Mouse (Mus musculus): ENCODE data around the gene 1700001K19Rik. TPM values are rescaled to one million over a fixed set of nuclear protein-coding genes. Genes with fewer than 3 reads are reported as not detected.
"Not testable (repeated sequence)": the region's sequence is repeated elsewhere in the genome, so short reads cannot be mapped to it uniquely, and the experiment has no call there.

1700001K19Rik gene
- polyA plus RNA-seq, 1 experiment, result not detected

- TF ChIP-seq CTCF (IDR thresholded peaks at IDR 0.05; ENCODE audit: borderline replicate concordance, extremely low read depth, insufficient read depth, insufficient read length) (no peak), POLR2A (IDR thresholded peaks at IDR 0.05; ENCODE audit: borderline replicate concordance, extremely low read depth, insufficient read depth, insufficient read length, poor library complexity, severe bottlenecking) (no peak)
- DNase-seq (ENCODE audit: low read depth), result no peak
These were observed 21.3 kb upstream of the 1700001K19Rik start for GRCm38 (mm10) chr12:110703682-110704081.

- DNase-seq (ENCODE audit: low read depth), result peak; percentile 90
- peak; percentile 99 for TF ChIP-seq CTCF (IDR thresholded peaks at IDR 0.05; ENCODE audit: borderline replicate concordance, extremely low read depth, insufficient read depth, insufficient read length)
- TF ChIP-seq POLR2A (IDR thresholded peaks at IDR 0.05; ENCODE audit: borderline replicate concordance, extremely low read depth, insufficient read depth, insufficient read length, poor library complexity, severe bottlenecking), result no peak
These were observed 20.6 kb upstream of the 1700001K19Rik start for GRCm38 (mm10) chr12:110703008-110703471.

- DNase-seq (ENCODE audit: low read depth), result no peak
- TF ChIP-seq CTCF (IDR thresholded peaks at IDR 0.05; ENCODE audit: borderline replicate concordance, extremely low read depth, insufficient read depth, insufficient read length) (no peak), POLR2A (IDR thresholded peaks at IDR 0.05; ENCODE audit: borderline replicate concordance, extremely low read depth, insufficient read depth, insufficient read length, poor library complexity, severe bottlenecking) (no peak)
These were observed 20.1 kb upstream of the 1700001K19Rik start, which contains the start of gene Hsp90aa1 for GRCm38 (mm10) chr12:110702556-110702955. Hsp90aa1 (minus strand) TSS chr12:110702728.

DNA sequence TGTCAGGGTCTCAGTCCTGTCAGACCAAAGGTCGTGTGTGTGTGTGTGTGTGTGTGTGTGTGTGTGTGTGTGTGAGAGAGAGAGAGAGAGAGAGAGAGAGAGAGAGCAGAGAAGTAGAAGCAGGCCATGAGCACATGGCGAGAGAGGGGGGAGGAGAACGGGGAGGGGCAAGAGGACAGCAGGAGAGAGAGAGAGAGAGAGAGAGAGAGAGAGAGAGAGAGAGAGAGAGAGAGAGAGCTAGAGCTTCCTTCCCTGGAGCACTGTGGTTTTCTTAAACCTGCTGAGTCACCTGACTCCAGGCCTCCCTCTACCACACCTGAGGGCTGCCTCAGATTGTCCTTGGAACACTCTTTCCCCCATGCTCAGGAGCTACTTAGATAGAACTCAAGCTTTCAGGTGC, 18.9 kb upstream of the 1700001K19Rik start:
- not testable (repeated sequence) for DNase-seq (ENCODE audit: low read depth)

DNA sequence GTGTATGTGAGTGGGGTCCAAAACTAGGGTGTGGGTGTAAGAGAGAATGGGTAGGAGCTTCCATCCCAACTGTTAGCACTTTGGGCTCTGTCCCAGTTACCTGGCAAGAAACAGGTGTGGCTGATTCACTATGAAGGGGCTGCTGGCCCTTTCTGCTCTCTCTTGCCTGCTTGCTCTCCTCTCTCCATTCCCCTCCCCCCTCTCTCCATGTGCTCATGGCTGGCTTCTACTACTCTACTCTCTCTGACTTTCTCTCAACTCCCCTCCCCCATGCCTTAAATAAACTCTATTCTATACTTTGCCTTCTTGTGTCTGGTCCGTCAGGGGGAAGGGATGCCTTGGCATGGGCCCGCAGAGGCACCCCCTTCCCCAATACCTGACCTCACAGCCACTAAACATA, 18.3 kb upstream of the 1700001K19Rik start:
- DNase-seq (ENCODE audit: low read depth), result no peak
- no peak for TF ChIP-seq CTCF (IDR thresholded peaks at IDR 0.05; ENCODE audit: borderline replicate concordance, extremely low read depth, insufficient read depth, insufficient read length)
- TF ChIP-seq POLR2A (IDR thresholded peaks at IDR 0.05; ENCODE audit: borderline replicate concordance, extremely low read depth, insufficient read depth, insufficient read length, poor library complexity, severe bottlenecking), result no peak

- DNase-seq (ENCODE audit: low read depth), result no peak
- TF ChIP-seq CTCF (IDR thresholded peaks at IDR 0.05; ENCODE audit: borderline replicate concordance, extremely low read depth, insufficient read depth, insufficient read length), result no peak
- TF ChIP-seq POLR2A (IDR thresholded peaks at IDR 0.05; ENCODE audit: borderline replicate concordance, extremely low read depth, insufficient read depth, insufficient read length, poor library complexity, severe bottlenecking), result no peak
These were observed 16.7 kb upstream of the 1700001K19Rik start for GRCm38 (mm10) chr12:110699171-110699547.

GRCm38 (mm10) chr12:110698523-110699170, 16.2 kb upstream of the 1700001K19Rik start:
- no peak for TF ChIP-seq POLR2A (IDR thresholded peaks at IDR 0.05; ENCODE audit: borderline replicate concordance, extremely low read depth, insufficient read depth, insufficient read length, poor library complexity, severe bottlenecking)
- TF ChIP-seq CTCF (IDR thresholded peaks at IDR 0.05; ENCODE audit: borderline replicate concordance, extremely low read depth, insufficient read depth, insufficient read length), result no peak
- no peak for DNase-seq (ENCODE audit: low read depth)

DNA sequence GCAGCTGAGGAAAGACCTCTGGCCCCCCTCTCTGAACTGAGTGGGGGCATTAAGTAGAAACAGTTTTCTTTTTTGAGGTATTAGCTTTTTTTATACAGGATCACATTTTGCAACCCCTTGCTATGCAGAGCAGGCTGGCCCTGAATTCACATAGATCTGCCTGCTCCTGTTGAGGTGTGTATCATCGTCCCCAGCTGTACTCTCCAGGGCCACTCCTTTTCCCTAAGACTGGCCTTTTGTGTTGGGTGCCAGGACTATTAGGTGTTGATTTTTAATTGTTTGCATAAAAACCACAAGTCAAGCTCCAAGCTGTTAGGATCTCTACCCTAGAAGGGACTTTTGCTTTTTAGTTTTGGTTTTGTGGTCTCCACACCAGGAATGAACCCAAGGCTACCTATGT, 15.7 kb upstream of the 1700001K19Rik start:
- DNase-seq (ENCODE audit: low read depth), result no peak
- TF ChIP-seq POLR2A (IDR thresholded peaks at IDR 0.05; ENCODE audit: borderline replicate concordance, extremely low read depth, insufficient read depth, insufficient read length, poor library complexity, severe bottlenecking), result no peak
- TF ChIP-seq CTCF (IDR thresholded peaks at IDR 0.05; ENCODE audit: borderline replicate concordance, extremely low read depth, insufficient read depth, insufficient read length), result no peak

DNA sequence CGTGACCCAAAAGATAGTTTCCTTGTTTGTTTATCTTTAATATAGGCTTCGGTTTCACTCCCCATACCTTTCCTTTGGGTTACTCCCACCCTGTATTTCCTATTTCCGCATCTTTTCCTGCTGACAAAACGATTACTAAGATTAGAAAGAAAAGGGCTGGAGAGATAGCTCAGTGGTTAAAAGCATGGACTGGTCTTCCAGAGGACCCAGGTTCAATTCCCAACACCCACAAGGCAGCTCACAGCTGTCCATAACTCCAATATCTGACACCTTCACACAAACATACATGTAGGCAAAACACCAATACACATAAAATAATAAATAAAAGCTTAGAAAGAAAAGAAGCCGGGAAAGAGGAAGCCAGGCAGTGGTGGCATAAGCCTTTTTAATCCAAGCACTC, 15.0 kb upstream of the 1700001K19Rik start:
- DNase-seq (ENCODE audit: low read depth), result no peak

DNA sequence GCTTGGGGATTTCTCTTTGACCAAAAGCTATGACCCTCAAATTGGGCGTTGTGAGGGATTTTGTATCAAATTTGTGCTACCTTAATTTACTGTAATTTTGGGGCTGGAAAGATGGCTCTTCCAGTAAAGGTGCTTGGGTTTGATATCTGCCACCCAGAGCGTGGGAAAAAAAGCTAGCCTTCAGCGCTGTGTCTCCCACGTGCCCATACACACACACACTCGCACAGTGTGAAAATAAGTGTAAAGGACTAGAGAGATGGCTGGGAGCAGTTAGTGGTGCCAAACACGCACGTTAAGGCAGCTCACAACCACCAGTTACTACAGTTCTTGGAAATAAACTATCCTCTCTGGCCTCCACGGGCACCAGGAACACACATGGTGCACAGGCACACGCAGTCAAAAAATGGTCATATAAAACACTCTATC, 14.6 kb upstream of the 1700001K19Rik start:
- DNase-seq (ENCODE audit: low read depth), result peak; percentile 15

More for the DNA sequence above, 15.0 kb upstream of the 1700001K19Rik start:
- TF ChIP-seq POLR2A (IDR thresholded peaks at IDR 0.05; ENCODE audit: borderline replicate concordance, extremely low read depth, insufficient read depth, insufficient read length, poor library complexity, severe bottlenecking) (no peak), CTCF (IDR thresholded peaks at IDR 0.05; ENCODE audit: borderline replicate concordance, extremely low read depth, insufficient read depth, insufficient read length) (no peak)

GRCm38 (mm10) chr12:110696173-110696974, 14.0 kb upstream of the 1700001K19Rik start:
- TF ChIP-seq CTCF (IDR thresholded peaks at IDR 0.05; ENCODE audit: borderline replicate concordance, extremely low read depth, insufficient read depth, insufficient read length), result no peak
- TF ChIP-seq POLR2A (IDR thresholded peaks at IDR 0.05; ENCODE audit: borderline replicate concordance, extremely low read depth, insufficient read depth, insufficient read length, poor library complexity, severe bottlenecking), result peak; percentile 94

More for the DNA sequence above, 14.6 kb upstream of the 1700001K19Rik start:
- no peak for TF ChIP-seq POLR2A (IDR thresholded peaks at IDR 0.05; ENCODE audit: borderline replicate concordance, extremely low read depth, insufficient read depth, insufficient read length, poor library complexity, severe bottlenecking)
- TF ChIP-seq CTCF (IDR thresholded peaks at IDR 0.05; ENCODE audit: borderline replicate concordance, extremely low read depth, insufficient read depth, insufficient read length), result no peak

More at GRCm38 (mm10) chr12:110696173-110696974, 14.0 kb upstream of the 1700001K19Rik start:
- peak; percentile 99 for DNase-seq (ENCODE audit: low read depth)

All from brain, embryonic 14.5 days (tissue).